ENCODE assay signal across 10 mouse cellular contexts in the genomic region with DNA sequence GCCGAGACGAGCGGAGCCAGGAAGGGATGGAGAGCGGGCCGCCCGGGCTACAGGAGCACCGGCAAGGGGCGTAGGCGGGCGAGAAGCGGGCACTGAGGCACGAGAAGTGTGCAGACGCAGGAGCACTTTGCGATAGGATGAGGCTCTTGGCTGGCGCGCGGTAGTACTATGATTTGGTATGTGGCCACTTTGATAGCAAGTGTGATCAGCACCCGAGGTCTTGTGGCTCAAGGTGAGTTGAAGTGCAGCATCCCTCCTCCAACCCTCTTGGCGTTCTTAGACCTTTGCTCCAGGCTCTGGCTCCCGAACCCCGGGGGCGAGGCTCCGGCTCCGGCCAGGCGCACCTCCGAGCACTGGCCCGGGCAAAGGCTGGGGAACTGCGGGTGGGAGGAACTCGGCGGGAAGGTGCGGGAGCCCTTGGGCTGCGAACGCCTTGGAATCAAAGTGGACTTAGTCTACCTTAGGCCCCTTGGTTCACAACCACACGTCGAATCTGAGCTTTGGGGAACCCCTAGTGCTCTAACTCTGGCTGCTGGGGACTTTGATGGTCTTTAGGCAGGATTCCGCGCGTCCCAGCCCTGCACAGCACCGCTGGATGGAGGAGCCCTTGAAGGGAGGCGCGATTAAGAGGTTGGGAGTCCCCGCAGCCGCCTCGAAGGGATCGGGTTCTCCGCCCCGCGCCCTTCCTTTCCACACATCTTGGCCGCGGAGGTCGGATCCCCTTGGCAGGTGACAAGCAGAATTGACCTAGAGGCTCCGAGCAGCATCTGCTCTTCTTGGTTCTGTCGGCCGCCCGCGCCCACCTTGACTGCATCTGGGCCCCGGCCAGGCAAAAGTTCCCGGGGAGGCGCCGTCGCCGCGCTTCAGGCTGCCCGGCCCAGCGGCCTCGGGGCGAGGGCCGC. TPM values are rescaled to one million over a fixed set of nuclear protein-coding genes. Genes with fewer than 3 reads are reported as not detected.
DNase-seq lines count a peak whose midpoint lies in the region; ATAC-seq and TF ChIP-seq lines count a peak whose summit lies in the region.
"Had no signal": no experiment of that assay in that cellular context is flagged by ENCODE, and none has a peak within 500 bp of the region (broad histone marks: within the 10 kb centered on the region; RNA-seq: fewer than 3 reads in every experiment).

No protein-coding gene starts in this region.

- peak; percentile 33 for ATAC-seq in heart, embryonic 12.5 days (ENCODE audit: insufficient number of reproducible peaks, low FRiP score)
- peak; percentile 20 for ATAC-seq in kidney, embryonic 15.5 days (replicated peaks; ENCODE audit: low FRiP score)
- ATAC-seq in neural tube, embryonic 12.5 days (ENCODE audit: low FRiP score, low read depth): peak; percentile 60

- TF ChIP-seq CTCF in embryonic fibroblast, embryonic 13.5 days (IDR thresholded peaks at IDR 0.05; ENCODE audit: borderline replicate concordance, insufficient read depth, low read length): no peak

- peak overlapping the region; percentile 88 for H3K4me2 ChIP-seq in heart, embryonic 12.5 days
- H3K4me2 ChIP-seq in kidney, embryonic 15.5 days: peak overlapping the region; percentile 89
- H3K4me2 ChIP-seq in neural tube, embryonic 12.5 days (replicated peaks): peak overlapping the region; percentile 91

- H3K27me3 ChIP-seq in heart, embryonic 12.5 days (replicated peaks): peaks cover 59% of the 10 kb centered on the region
- peaks cover 58% of the 10 kb centered on the region for H3K27me3 ChIP-seq in kidney, embryonic 15.5 days
- H3K27me3 ChIP-seq in neural tube, embryonic 12.5 days (replicated peaks): peaks cover 16% of the 10 kb centered on the region

- WGBS in heart, embryonic 12.5 days: under 1% methylated on average over 68 of the region's 68 CpGs
- WGBS in kidney, embryonic 15.5 days: under 1% methylated on average over 68 of the region's 68 CpGs
- WGBS in neural tube, embryonic 12.5 days: under 1% methylated on average over 68 of the region's 68 CpGs

- H3K36me3 ChIP-seq in heart, embryonic 12.5 days: no peaks in the 10 kb centered on the region
- no peaks in the 10 kb centered on the region for H3K36me3 ChIP-seq in kidney, embryonic 15.5 days
- no peaks in the 10 kb centered on the region for H3K36me3 ChIP-seq in neural tube, embryonic 12.5 days

- H3K9ac ChIP-seq in heart, embryonic 12.5 days: peak overlapping the region; percentile 38
- H3K9ac ChIP-seq in kidney, embryonic 15.5 days: peak overlapping the region; percentile 33
- H3K9ac ChIP-seq in neural tube, embryonic 12.5 days: peak overlapping the region; percentile 57

- no peaks in the 10 kb centered on the region for H3K9me3 ChIP-seq in heart, embryonic 12.5 days (replicated peaks)
- no peaks in the 10 kb centered on the region for H3K9me3 ChIP-seq in kidney, embryonic 15.5 days (replicated peaks)
- H3K9me3 ChIP-seq in neural tube, embryonic 12.5 days: no peaks in the 10 kb centered on the region

- no peak for TF ChIP-seq POLR2A in embryonic fibroblast, embryonic 13.5 days (IDR thresholded peaks at IDR 0.05; ENCODE audit: low read depth, low read length)

- peaks cover 34% of the 10 kb centered on the region for H3K4me1 ChIP-seq in heart, embryonic 12.5 days (replicated peaks)
- no peaks in the 10 kb centered on the region for H3K4me1 ChIP-seq in embryonic fibroblast, embryonic 13.5 days (ENCODE audit: control insufficient read depth, insufficient read depth, low read length)
- peaks cover 35% of the 10 kb centered on the region for H3K4me1 ChIP-seq in kidney, embryonic 15.5 days
- peaks cover 40% of the 10 kb centered on the region for H3K4me1 ChIP-seq in neural tube, embryonic 12.5 days

- H3K27ac ChIP-seq in heart, embryonic 12.5 days (ENCODE audit: poor library complexity, severe bottlenecking): no peak overlapping the region
- H3K27ac ChIP-seq in embryonic fibroblast, embryonic 13.5 days (ENCODE audit: insufficient read depth, low read length): no peak overlapping the region
- H3K27ac ChIP-seq in kidney, embryonic 15.5 days: 0 out of 2 replicates have a peak overlapping the region, but pooled peaks have one; percentile 54
- H3K27ac ChIP-seq in neural tube, embryonic 12.5 days: no peak overlapping the region; the same call in 1 of the 2 replicates

- DNase-seq in heart, postnatal 4 days: no peak
- peak; percentile 34 to 40 for DNase-seq in adrenal gland, adult 18-20 months (ENCODE audit: low spot score in 2 of 2)
- no peak for DNase-seq in frontal cortex, adult 2 months (ENCODE audit: extremely low spot score in 1 of 2, low spot score in 1 of 2)
- no peak for DNase-seq in layer of hippocampus, postnatal 25 days (ENCODE audit: extremely low spot score in 1 of 2, low spot score in 1 of 2)

- H3K4me3 ChIP-seq in heart, embryonic 12.5 days: peak overlapping the region; percentile 58
- peak overlapping the region; percentile 69 for H3K4me3 ChIP-seq in embryonic fibroblast, embryonic 13.5 days (ENCODE audit: insufficient read depth, low read length)
- H3K4me3 ChIP-seq in kidney, embryonic 15.5 days (replicated peaks): peak overlapping the region; percentile 74
- peak overlapping the region; percentile 72 for H3K4me3 ChIP-seq in neural tube, embryonic 12.5 days

RNA-seq across cellular contexts. Expression of a gene that starts 0.5 kb away (rescaled TPM):
- polyA plus RNA-seq in heart, embryonic 12.5 days (2016; fragmentation: Nextera tagmentation; extraction: Ambion mirVana): 3.1 and 3.3 TPM in 2 replicates
- 10 to 100 TPM; 15.9 to 19.4 TPM for total RNA-seq in heart, postnatal 4 days (2021)
- 1 to 10 TPM; 3.1 to 4.2 TPM for total RNA-seq in adrenal gland, adult 18-20 months (2021)
- polyA plus RNA-seq in embryonic fibroblast, embryonic 13.5 days (2011; ENCODE audit: insufficient read length, low read depth, missing spikeins): 5.6 and 8.2 TPM in 2 replicates
- polyA plus RNA-seq in kidney, embryonic 15.5 days (2015; fragmentation: Nextera tagmentation; extraction: Ambion mirVana): 2.5 and 2.7 TPM in 2 replicates
- polyA plus RNA-seq in neural tube, embryonic 12.5 days (2016; fragmentation: Nextera tagmentation; extraction: Ambion mirVana): 8.2 and 9.2 TPM in 2 replicates
- polyA plus RNA-seq in frontal cortex, adult 2 months (2012; rRNA removed): 17.2 and 17.5 TPM in 2 replicates
- 10 to 100 TPM; 26.0 to 37.2 TPM for total RNA-seq in layer of hippocampus, postnatal 25 days (2021)
- total RNA-seq: MEL had no signal
- polyA plus RNA-seq: liver, adult 2 months had no signal

Comparison
In these comparisons a context has a peak if more than half of its experiments do, and no peak if none do; other contexts are left out.
1. DNase-seq: peak in adrenal gland, adult 18-20 months (2 of 2); none in heart, postnatal 4 days (single experiment), frontal cortex, adult 2 months (0 of 2) and layer of hippocampus, postnatal 25 days (0 of 2).
2. Peak in every context shown above with its lines, with median percentiles within 50 percentile points of each other: ATAC-seq, H3K4me2 ChIP-seq, H3K4me3 ChIP-seq and H3K9ac ChIP-seq.